Mouse (Mus musculus) cerebellum, adult 18-20 months (tissue): ENCODE results near the gene Zfp575.

Experiments used
- DNase-seq, 2 experiments: peaks; one replicate each; pipeline ENCODE4 v3.0.0; 2021

The Zfp575 gene

GRCm38 (mm10) chr7:24600941-24601597 lies 13.6 kb upstream of the Zfp575 start:
- peak; percentile 97 to 98 for DNase-seq

GRCm38 (mm10) chr7:24599211-24600067 lies 12.0 kb upstream of the Zfp575 start:
- no peak for DNase-seq

DNA sequence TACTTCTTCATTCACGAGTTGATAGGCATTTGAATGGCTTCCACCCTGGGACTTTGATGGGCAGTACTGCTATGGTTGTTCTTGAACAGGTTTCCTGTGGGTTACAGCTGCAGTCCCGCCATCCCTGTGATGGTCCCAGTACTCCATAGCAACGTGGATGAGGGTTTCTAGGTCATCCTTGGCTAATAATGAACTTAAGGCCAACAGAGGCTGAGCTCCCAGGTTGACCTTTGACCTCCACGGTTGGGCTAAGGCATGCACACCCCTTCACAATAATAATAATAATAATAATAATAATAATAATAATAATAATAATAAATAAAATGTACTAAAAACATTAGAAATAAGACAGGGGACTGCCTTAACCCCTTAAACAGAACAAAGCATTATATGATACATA lies 10.7 kb upstream of the Zfp575 start:
- no peak for DNase-seq

GRCm38 (mm10) chr7:24595464-24595863 lies 8.0 kb upstream of the Zfp575 start:
- DNase-seq = no peak

- no peak for DNase-seq
Measured at GRCm38 (mm10) chr7:24594309-24594803, 6.9 kb upstream of the Zfp575 start.

GRCm38 (mm10) chr7:24593621-24594308 lies 6.3 kb upstream of the Zfp575 start:
- DNase-seq = peak; percentile 80 to 83

DNA sequence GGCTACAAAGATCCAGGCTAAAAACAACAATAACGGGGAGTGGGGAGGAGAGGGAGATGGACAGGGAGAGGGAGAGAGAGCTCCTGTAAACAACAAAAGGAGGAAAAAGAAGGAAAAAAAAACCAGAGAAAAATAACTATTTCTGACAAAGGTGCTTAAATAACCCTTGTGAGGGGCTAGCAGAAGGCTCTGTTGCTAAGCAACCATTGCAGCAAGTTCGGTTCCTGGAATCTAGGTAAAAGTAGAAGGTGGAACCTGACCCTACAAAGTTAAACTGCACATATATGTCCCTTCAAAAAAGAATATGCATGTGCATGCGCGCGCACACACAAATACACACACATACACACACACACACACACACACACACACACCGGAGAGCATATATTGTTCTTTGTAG lies 5.3 kb upstream of the Zfp575 start:
- no peak for DNase-seq

DNA sequence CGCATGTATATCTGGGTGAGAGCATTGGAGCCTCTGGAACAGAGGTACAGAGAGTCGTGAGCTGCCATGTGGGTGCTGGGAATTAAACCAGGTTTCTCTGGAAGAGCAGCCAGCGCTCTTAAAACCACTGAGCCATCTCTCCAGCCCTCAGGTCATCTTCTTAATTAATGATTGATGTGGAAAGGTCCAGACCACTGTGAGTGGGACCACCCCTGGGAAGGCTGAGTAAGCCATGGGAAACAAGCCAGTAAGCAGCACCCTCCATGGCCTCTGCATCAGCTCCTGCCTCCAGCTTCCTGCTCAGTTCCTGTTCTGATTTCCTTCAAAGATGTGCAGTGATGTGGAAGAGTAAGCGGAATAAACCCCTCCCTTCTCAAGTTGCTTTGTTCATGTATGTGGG lies 4.7 kb upstream of the Zfp575 start:
- no peak for DNase-seq

DNA sequence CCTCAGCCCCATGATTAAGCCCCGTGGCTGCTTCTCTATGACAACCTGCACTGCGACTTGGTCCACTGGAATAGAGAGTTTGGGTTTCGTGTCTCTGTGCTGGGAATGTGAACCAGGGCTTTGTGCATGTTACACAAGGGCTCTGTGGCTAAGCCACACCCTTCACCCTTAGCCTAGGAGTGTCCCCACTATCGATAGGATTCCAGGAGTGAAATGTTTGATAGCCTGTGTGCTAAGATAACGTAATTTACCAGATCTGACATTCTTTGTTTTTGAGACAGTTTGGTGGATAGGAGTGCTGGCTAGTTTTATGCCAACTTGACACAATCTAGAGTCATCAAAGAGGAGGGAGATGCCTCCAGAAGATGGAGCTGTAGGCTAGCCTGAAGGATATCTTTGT lies 4.3 kb upstream of the Zfp575 start:
- no peak for DNase-seq

DNA sequence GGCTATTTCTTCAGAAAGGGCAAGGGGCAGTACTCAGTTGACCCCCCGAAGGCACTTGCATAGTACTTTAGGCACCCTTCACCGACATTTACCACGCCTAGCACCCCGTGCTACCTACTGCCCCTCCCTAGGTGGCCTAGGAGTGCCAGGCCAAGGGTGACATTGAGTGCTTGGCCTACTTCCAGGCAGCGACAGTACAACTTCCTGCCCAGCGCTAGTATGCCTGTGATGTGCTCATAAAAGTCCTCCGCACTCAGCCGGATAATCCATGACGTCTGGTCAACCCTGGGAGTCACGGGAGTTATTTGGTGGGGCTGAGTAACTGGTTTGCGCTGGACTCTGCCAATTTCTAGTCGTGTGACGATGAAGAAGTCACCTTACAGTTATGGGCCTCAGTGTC lies 895 bp upstream of the Zfp575 start:
- no peak for DNase-seq

DNA sequence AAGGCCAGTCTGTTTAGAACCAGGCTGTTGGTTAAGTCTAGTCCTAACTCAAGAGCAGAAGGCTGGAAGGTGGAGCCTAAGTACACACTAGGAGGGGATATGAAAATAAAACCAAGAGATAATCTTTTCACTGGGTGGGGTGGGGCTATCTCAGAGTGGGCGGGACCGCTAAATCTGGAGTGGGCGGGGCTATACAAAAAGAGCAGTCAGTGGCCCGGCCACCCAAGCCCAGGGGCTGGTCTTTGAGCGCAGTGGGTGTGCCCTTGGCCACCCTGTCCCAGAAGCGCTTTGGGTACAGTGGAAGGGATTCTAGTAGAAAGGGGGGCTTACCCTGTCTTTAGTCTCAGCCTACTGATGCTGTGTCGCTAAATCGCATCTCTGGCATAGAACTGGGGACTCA lies 613 bp downstream of the Zfp575 start:
- no peak for DNase-seq

GRCm38 (mm10) chr7:24585995-24586394 lies 1.4 kb downstream of the Zfp575 start:
- DNase-seq = no peak

GRCm38 (mm10) chr7:24584876-24585275 lies 2.6 kb downstream of the Zfp575 start:
- no peak for DNase-seq

GRCm38 (mm10) chr7:24577811-24578210 lies 9.6 kb downstream of the Zfp575 start:
- DNase-seq = no peak

DNA sequence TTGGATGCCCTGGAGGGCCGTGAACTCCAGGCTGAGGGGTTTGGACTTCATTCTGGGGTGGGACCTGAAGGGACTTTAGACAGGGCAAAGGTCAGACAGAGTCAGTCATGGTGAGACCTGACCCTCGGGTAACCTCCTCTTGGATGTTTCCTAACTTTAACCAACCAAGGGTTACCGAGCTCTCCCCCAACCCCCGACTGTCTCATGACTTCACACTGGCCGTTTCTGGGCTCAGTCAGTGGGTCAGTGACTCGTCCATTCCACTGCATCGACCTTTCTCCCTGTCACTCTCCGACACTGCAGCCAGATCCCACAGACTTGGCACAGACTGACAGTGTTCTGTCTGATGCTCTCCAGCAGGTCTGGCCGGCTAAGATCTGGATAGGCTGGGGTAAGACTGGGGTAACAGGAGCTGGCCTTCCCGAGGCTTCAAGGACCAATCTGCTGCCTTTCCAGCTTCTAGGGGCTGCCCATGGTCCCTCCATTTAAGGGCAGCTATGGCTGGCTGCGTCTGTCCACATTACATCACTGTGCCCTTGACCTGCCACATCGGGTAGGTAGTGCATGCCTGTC lies 13.1 kb downstream of the Zfp575 start:
- DNase-seq = no peak

DNA sequence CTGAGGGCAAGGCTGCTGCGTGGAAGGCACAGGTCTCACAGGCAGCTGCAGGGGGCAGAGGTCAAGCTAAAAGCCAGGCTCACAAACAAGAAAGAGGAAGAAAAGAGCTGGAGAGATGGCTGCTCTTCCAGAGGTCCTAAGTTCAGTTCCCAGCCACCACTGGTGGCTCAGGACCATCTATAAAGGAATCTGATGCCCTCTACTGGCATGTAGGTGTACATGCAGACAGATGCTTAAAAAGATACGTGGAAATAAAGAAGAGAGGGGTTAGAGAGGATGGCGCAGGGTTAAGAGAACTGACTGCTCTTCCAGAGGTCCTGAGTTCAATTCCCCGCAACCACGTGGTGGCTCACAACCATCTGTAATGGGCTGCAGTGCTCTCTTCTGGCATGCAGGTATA lies 15.0 kb downstream of the Zfp575 start:
- DNase-seq = no peak

- no peak for DNase-seq
Measured at GRCm38 (mm10) chr7:24571071-24571470, 16.4 kb downstream of the Zfp575 start.

DNA sequence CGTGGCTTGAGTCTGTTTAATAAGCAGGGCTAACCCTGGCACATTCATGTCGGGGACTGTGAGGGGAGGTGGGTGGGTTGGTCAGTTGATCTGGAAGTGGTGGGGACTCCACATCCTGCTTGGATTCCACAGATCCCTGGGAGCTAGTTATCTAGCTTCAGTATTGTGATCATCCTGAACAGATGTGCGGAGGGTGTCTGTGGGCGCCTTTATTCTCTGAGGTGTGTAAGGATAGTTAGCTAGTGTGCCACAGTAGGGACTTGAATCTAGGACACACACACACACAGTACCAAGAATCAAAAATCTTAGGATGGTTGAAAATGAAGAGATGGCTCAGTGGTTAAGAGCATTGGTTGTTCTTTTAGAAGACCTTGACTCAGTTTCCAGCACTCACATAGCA lies 18.9 kb downstream of the Zfp575 start:
- DNase-seq = no peak

DNA sequence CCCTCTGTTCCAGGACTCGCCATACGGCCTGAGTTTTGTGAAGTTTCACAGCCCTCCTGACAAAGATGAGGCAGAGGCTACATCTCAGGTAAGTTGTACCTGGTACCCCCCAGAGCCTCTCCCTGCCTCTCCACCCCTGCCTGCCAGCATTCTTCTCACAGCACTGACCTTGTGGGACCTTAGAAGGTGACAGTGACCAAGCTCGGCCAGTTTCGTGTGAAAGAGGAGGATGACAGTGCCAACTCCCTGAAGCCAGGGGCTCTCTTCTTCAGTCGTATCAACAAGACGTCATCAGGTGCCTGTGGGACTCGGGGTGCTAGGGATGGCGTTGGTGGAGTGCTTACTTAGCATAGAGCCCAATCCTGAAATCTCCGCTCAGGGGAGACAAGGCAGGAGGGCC lies 21.2 kb downstream of the Zfp575 start:
- DNase-seq = no peak

GRCm38 (mm10) chr7:24565627-24566026 lies 21.8 kb downstream of the Zfp575 start:
- DNase-seq = no peak

DNA sequence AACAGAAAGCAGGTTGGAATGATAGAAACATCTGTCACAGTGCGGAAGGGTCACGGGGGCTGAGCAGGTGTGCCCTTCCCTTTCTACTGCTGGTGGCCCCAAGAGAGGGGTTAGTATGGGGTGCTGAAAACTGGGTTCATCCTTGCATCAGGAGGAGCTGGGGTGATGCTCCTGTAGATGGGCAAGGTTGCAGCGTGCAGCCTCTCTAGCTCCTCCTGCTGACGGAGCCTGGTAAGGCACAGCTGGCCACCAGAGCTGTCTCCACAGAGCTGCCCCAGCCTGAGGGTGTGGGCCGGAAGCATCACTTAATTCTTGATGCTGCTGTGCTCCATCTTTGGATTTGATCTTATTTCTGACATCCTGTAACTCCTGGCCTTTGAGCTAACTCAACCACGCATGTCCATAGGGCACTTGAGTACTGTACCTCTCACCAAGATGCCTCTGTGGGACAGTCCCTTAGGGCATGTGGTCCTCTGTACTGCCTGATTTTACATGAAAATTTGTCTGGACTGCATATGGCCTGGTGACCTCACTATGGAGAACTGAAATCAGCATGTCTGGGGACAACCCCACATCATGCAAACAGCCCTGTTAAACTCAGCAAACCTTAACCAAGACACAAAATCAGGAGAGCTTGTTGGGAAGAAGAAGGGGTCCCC lies 22.7 kb downstream of the Zfp575 start:
- peak; percentile 77 to 82 for DNase-seq

DNA sequence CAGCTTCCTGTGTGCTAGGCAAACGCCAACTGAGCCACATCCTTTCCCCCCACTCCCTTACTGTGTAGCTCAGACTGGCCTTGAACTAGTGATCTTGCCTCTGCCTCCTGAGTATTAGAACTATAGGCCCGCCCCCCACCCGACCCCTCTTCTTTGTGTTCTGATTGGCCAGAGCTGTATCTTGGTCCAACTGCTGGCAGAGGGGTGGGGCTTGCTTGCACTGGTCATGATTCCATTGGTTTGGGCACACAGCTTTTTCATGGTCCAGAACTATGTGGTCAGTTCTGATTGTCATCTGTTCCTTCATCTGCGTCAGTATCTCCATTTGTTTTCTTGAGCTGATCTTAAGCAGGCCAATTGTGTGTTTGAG lies 23.6 kb downstream of the Zfp575 start:
- DNase-seq = no peak
